11 mouse cellular contexts compared by ENCODE assay signal in genomic region chr3:89158651-89159050, GRCm38 (mm10). TPM values are rescaled to one million over a fixed set of nuclear protein-coding genes. Genes with fewer than 3 reads are reported as not detected.
DNase-seq lines count a peak whose midpoint lies in the region; ATAC-seq lines count a peak whose summit lies in the region.
"Had no signal": no experiment of that assay in that cellular context is flagged by ENCODE, and none has a peak within 500 bp of the region (broad histone marks: within the 10 kb centered on the region; RNA-seq: fewer than 3 reads in every experiment).

No protein-coding gene starts in this region.

- DNase-seq in right cerebral cortex, adult 2 months (ENCODE audit: low spot score in 2 of 2) = peak; percentile 36 to 47
- DNase-seq in right cerebral cortex, postnatal 36 days (ENCODE audit: low spot score in 2 of 2) = no peak
- DNase-seq in forebrain, embryonic 14.5 days (ENCODE audit: low spot score) = peak; percentile 17
- DNase-seq in T-cell, adult 2 months (ENCODE audit: low spot score) = no peak
- DNase-seq in cerebellum, adult 11 months = no peak
- DNase-seq in gastrocnemius, postnatal 10 days = no peak

- peak overlapping the region; percentile 95 for H3K4me2 ChIP-seq in forebrain, embryonic 14.5 days (ENCODE audit: low read length)
- H3K4me2 ChIP-seq in limb, embryonic 12.5 days = peak overlapping the region; percentile 98; the same call in 1 of the 2 replicates
- H3K4me2 ChIP-seq in neural tube, embryonic 15.5 days = peak overlapping the region; percentile 88

- H3K4me1 ChIP-seq in forebrain, embryonic 14.5 days (ENCODE audit: control insufficient read depth, insufficient read depth, low read length) = peaks cover 8% of the 10 kb centered on the region; the same call in 1 of the 2 replicates
- H3K4me1 ChIP-seq in limb, embryonic 12.5 days (replicated peaks) = peaks cover 12% of the 10 kb centered on the region
- H3K4me1 ChIP-seq in neural tube, embryonic 15.5 days = peaks cover 33% of the 10 kb centered on the region

- no peak for ATAC-seq in forebrain, embryonic 14.5 days
- no peak for ATAC-seq in limb, embryonic 12.5 days (ENCODE audit: insufficient number of reproducible peaks, insufficient read depth, low FRiP score, low TSS enrichment, low read depth)
- no peak for ATAC-seq in neural tube, embryonic 15.5 days (ENCODE audit: low FRiP score)

- peak overlapping the region; percentile 73 for H3K4me3 ChIP-seq in forebrain, embryonic 14.5 days (ENCODE audit: low read depth, low read length)
- H3K4me3 ChIP-seq in limb, embryonic 12.5 days (replicated peaks) = 0 out of 2 replicates have a peak overlapping the region, but pooled peaks have one; percentile 59
- H3K4me3 ChIP-seq in neural tube, embryonic 15.5 days (replicated peaks) = peak overlapping the region; percentile 84

- no peaks in the 10 kb centered on the region for H3K9me3 ChIP-seq in forebrain, embryonic 14.5 days (replicated peaks; ENCODE audit: control insufficient read depth, low read length)
- H3K9me3 ChIP-seq in limb, embryonic 12.5 days = no peaks in the 10 kb centered on the region
- H3K9me3 ChIP-seq in neural tube, embryonic 15.5 days (replicated peaks) = no peaks in the 10 kb centered on the region
- H3K9me3 ChIP-seq: G1E had no signal

- H3K27ac ChIP-seq in forebrain, embryonic 14.5 days (ENCODE audit: low read depth, low read length) = no peak overlapping the region
- H3K27ac ChIP-seq in limb, embryonic 12.5 days = no peak overlapping the region
- H3K27ac ChIP-seq in neural tube, embryonic 15.5 days (replicated peaks) = peak overlapping the region; percentile 23; the same call in 1 of the 2 replicates

- H3K36me3 ChIP-seq in forebrain, embryonic 14.5 days (ENCODE audit: control insufficient read depth, insufficient read depth, low read length) = no peaks in the 10 kb centered on the region
- no peaks in the 10 kb centered on the region for H3K36me3 ChIP-seq in limb, embryonic 12.5 days
- H3K36me3 ChIP-seq in neural tube, embryonic 15.5 days = no peaks in the 10 kb centered on the region
- H3K36me3 ChIP-seq: G1E had no signal

- H3K27me3 ChIP-seq in forebrain, embryonic 14.5 days (replicated peaks; ENCODE audit: control insufficient read depth, insufficient read depth, low read length) = no peaks in the 10 kb centered on the region
- H3K27me3 ChIP-seq in limb, embryonic 12.5 days = peaks cover 37% of the 10 kb centered on the region
- no peaks in the 10 kb centered on the region for H3K27me3 ChIP-seq in neural tube, embryonic 15.5 days (replicated peaks)

- peak overlapping the region; percentile 45; the same call in 1 of the 2 replicates for H3K9ac ChIP-seq in forebrain, embryonic 14.5 days (ENCODE audit: low read length)
- no peak overlapping the region for H3K9ac ChIP-seq in limb, embryonic 12.5 days (replicated peaks)
- H3K9ac ChIP-seq in neural tube, embryonic 15.5 days (replicated peaks) = peak overlapping the region; percentile 78

- 23% methylated on average over 7 of the region's 7 CpGs for WGBS in forebrain, embryonic 14.5 days
- 18% methylated on average over 7 of the region's 7 CpGs for WGBS in limb, embryonic 12.5 days
- WGBS in neural tube, embryonic 15.5 days = 20% methylated on average over 7 of the region's 7 CpGs

RNA-seq across cellular contexts. Expression of gene Hcn3, which starts 1.3 kb away (rescaled TPM):
- polyA plus RNA-seq in forebrain, embryonic 14.5 days (2014; fragmentation: Nextera tagmentation; extraction: Ambion mirVana) = 9.4 and 13.0 TPM in 2 replicates
- 2.2 and 2.8 TPM in 2 replicates for polyA plus RNA-seq in limb, embryonic 12.5 days (2016; fragmentation: Nextera tagmentation; extraction: Ambion mirVana)
- 44.8 and 59.3 TPM in 2 replicates for polyA plus RNA-seq in neural tube, embryonic 15.5 days (2015; fragmentation: Nextera tagmentation; extraction: Ambion mirVana)
- total RNA-seq in gastrocnemius, postnatal 10 days (2021) = 1 to 10 TPM in 1 of 2 experiments, under 1 TPM in 1; 0.12 to 1.1 TPM

RNA-seq across cellular contexts. Expression of gene Clk2, which starts 5.9 kb away (rescaled TPM):
- polyA plus RNA-seq in forebrain, embryonic 14.5 days (2014; fragmentation: Nextera tagmentation; extraction: Ambion mirVana) = 17.0 and 17.9 TPM in 2 replicates
- polyA plus RNA-seq in limb, embryonic 12.5 days (2016; fragmentation: Nextera tagmentation; extraction: Ambion mirVana) = 50.3 and 54.7 TPM in 2 replicates
- polyA plus RNA-seq in neural tube, embryonic 15.5 days (2015; fragmentation: Nextera tagmentation; extraction: Ambion mirVana) = 20.2 and 22.5 TPM in 2 replicates
- total RNA-seq in gastrocnemius, postnatal 10 days (2021) = 10 to 100 TPM; 21.5 to 32.6 TPM

RNA-seq across cellular contexts. Expression of gene Scamp3, which starts 18.6 kb away (rescaled TPM):
- 90.5 and 104 TPM in 2 replicates for polyA plus RNA-seq in forebrain, embryonic 14.5 days (2014; fragmentation: Nextera tagmentation; extraction: Ambion mirVana)
- 102 and 107 TPM in 2 replicates for polyA plus RNA-seq in limb, embryonic 12.5 days (2016; fragmentation: Nextera tagmentation; extraction: Ambion mirVana)
- polyA plus RNA-seq in neural tube, embryonic 15.5 days (2015; fragmentation: Nextera tagmentation; extraction: Ambion mirVana) = 163 and 168 TPM in 2 replicates
- total RNA-seq in gastrocnemius, postnatal 10 days (2021) = 10 to 100 TPM; 36.7 to 40.0 TPM

RNA-seq across cellular contexts. Expression of gene Pklr, which starts 22.7 kb away (rescaled TPM):
- polyA plus RNA-seq in forebrain, embryonic 14.5 days (2014; fragmentation: Nextera tagmentation; extraction: Ambion mirVana) = 0.06 TPM in 1 of 2 replicates, not detected in the other
- polyA plus RNA-seq in limb, embryonic 12.5 days (2016; fragmentation: Nextera tagmentation; extraction: Ambion mirVana) = 0.24 and 0.36 TPM in 2 replicates
- polyA plus RNA-seq in neural tube, embryonic 15.5 days (2015; fragmentation: Nextera tagmentation; extraction: Ambion mirVana) = 0.06 and 1.4 TPM in 2 replicates
- total RNA-seq in gastrocnemius, postnatal 10 days (2021) = under 1 TPM in 1 of 2 experiments, not detected in 1; 0.41 TPM
- total RNA-seq: heart, adult 8-10 months; left cerebral cortex, postnatal 14 days had no signal

RNA-seq across cellular contexts. Expression of gene Fam189b, which starts 24.3 kb away (rescaled TPM):
- 14.7 and 21.7 TPM in 2 replicates for polyA plus RNA-seq in forebrain, embryonic 14.5 days (2014; fragmentation: Nextera tagmentation; extraction: Ambion mirVana)
- polyA plus RNA-seq in limb, embryonic 12.5 days (2016; fragmentation: Nextera tagmentation; extraction: Ambion mirVana) = 27.4 and 33.8 TPM in 2 replicates
- 41.4 and 47.2 TPM in 2 replicates for polyA plus RNA-seq in neural tube, embryonic 15.5 days (2015; fragmentation: Nextera tagmentation; extraction: Ambion mirVana)
- 10 to 100 TPM; 11.1 to 12.9 TPM for total RNA-seq in gastrocnemius, postnatal 10 days (2021)

Comparison
In these comparisons a context has a peak if more than half of its experiments do, and no peak if none do; other contexts are left out.
1. DNase-seq: peak in right cerebral cortex, adult 2 months (2 of 2) and forebrain, embryonic 14.5 days (single experiment); none in right cerebral cortex, postnatal 36 days (0 of 2), T-cell, adult 2 months (single experiment), cerebellum, adult 11 months (single experiment) and gastrocnemius, postnatal 10 days (single experiment).
2. Peak in every context shown above with its lines, with median percentiles within 50 percentile points of each other: H3K4me2 ChIP-seq and H3K4me3 ChIP-seq.